Mouse (Mus musculus) midbrain, embryonic 14.5 days (tissue): ENCODE data around the gene Ubtd2. TPM values are rescaled to one million over a fixed set of nuclear protein-coding genes. Genes with fewer than 3 reads are reported as not detected.
A peak's percentile ranks its signal among the peaks of the same experiment; 100 is the strongest.

Experiments used
- ATAC-seq: fragments of 200-750 bp; cut with Nextera tagmentation; 2 replicates; pipeline ENCODE4 v1.8.0; 2017; ENCODE audit warnings: moderate number of reproducible peaks, moderate library complexity; ENCODE audit not compliant: low FRiP score, low TSS enrichment
- DNase-seq: peaks from one replicate; pipeline ENCODE4 v3.0.0-alpha.2; 2015
- H3K27ac ChIP-seq: fragments of 300-500 bp; sonication (generic); replicated peaks from 2 replicates; pipeline ENCODE4 v1.5.1; 2014; ENCODE audit warnings: mild to moderate bottlenecking, low read depth, low read length, moderate library complexity
- H3K27me3 ChIP-seq: fragments of 300-500 bp; sonication (generic); 2 replicates; pipeline ENCODE4 v1.6.1; 2014; ENCODE audit warnings: low read length, control low read depth, mixed read lengths; ENCODE audit not compliant: control insufficient read depth, insufficient read depth
- H3K36me3 ChIP-seq: fragments of 300-500 bp; sonication (generic); 2 replicates; pipeline ENCODE4 v1.6.1; 2014; ENCODE audit warnings: low read length, control low read depth; ENCODE audit not compliant: control insufficient read depth, insufficient read depth
- H3K4me1 ChIP-seq: fragments of 300-500 bp; sonication (generic); 2 replicates; pipeline ENCODE4 v1.6.1; 2014; ENCODE audit warnings: mild to moderate bottlenecking, antibody characterized with exemption, low read length, control low read depth; ENCODE audit not compliant: control insufficient read depth, insufficient read depth
- H3K4me2 ChIP-seq: fragments of 300-500 bp; sonication (generic); 2 replicates; pipeline ENCODE4 v1.6.1; 2014; ENCODE audit warnings: mild to moderate bottlenecking, low read length, moderate library complexity
- H3K4me3 ChIP-seq: fragments of 300-500 bp; sonication (generic); replicated peaks from 2 replicates; pipeline ENCODE4 v1.5.1; 2014; ENCODE audit warnings: low read depth, low read length
- H3K9ac ChIP-seq: fragments of 300-500 bp; sonication (generic); replicated peaks from 2 replicates; pipeline ENCODE4 v1.6.1; 2014; ENCODE audit warnings: mild to moderate bottlenecking, low read length, moderate library complexity
- H3K9me3 ChIP-seq: fragments of 300-500 bp; sonication (generic); 2 replicates; pipeline ENCODE4 v1.6.1; 2016; ENCODE audit warnings: low read length, control low read depth, mixed read lengths; ENCODE audit not compliant: control insufficient read depth
- WGBS: fragments of 180-500 bp; shearing (Covaris S2); extraction: QIAGEN DNeasy Blood & Tissue Kit; methylation state at CpG from one replicate; pipeline ENCODE4 v1.1.7; 2014; 5-methylcytosine and 5-hydroxymethylcytosine counted together
- polyA plus RNA-seq: library from polyadenylated mRNA; unstranded; fragments of >200 nt; fragmentation: Nextera tagmentation; extraction: Ambion mirVana; gene quantifications from 2 replicates; pipeline ENCODE4 v1.2.1, GENCODE M21; 2014

Gene Ubtd2
- polyA plus RNA-seq, 1 experiment from 2014 or later, result 63.8 TPM

DNA sequence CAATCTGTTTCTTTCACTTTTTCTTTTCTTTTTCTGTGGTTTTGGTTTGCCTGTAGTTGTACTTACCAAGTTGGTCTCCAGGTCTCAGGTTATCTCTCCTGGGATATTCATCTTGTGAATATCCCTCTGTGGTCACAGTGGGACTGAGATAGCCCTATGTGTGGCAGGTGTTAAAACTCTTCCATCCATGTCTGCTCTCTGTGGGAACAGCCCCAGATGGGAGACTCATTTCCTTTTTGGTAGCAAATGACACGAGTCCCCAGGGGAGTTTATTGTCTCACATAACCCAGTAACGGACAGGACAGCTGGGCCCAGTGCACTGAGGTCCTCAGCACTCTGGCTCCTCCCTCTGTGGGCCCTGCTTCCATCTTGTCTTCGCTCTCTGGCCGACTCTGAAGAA lies 94.9 kb downstream of the Ubtd2 start:
- Histone ChIP-seq H3K9me3 (no peaks in the 10 kb centered on the region), H3K4me1 (0 out of 2 replicates have a peak, but pooled peaks cover 6% of the 10 kb centered on the region), H3K4me2 (no peak overlapping the region), H3K9ac (no peak overlapping the region), H3K27ac (no peak overlapping the region), H3K36me3 (no peaks in the 10 kb centered on the region), H3K27me3 (no peaks in the 10 kb centered on the region), H3K4me3 (no peak overlapping the region)
- DNase-seq, result peak; percentile 28
- 47% methylated on average over 4 of the region's 4 CpGs for WGBS
- ATAC-seq, result no peak

DNA sequence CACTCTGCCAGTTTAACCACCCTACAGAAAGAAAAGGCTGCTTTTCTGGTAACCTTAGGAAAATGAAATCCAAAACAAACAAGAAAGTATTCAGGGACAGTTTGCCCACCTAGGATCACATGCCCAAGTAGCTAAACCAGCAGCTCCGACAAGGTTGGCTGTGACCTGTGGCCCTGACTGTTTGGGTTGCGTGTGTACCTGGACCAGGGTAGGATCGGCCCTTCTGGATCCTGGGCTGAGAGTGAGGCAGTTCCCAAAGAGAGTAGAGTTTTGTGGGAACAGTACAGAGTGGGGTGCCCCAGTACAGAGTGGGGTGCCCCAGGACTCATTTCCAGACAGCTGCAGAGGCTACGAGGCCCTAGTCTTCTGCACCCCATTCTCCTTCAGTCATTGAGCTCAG lies 95.9 kb downstream of the Ubtd2 start:
- no peak for ATAC-seq
- 0 out of 2 replicates have a peak, but pooled peaks cover 6% of the 10 kb centered on the region for H3K4me1 ChIP-seq
- 91% methylated on average over 4 of the region's 4 CpGs for WGBS

DNA sequence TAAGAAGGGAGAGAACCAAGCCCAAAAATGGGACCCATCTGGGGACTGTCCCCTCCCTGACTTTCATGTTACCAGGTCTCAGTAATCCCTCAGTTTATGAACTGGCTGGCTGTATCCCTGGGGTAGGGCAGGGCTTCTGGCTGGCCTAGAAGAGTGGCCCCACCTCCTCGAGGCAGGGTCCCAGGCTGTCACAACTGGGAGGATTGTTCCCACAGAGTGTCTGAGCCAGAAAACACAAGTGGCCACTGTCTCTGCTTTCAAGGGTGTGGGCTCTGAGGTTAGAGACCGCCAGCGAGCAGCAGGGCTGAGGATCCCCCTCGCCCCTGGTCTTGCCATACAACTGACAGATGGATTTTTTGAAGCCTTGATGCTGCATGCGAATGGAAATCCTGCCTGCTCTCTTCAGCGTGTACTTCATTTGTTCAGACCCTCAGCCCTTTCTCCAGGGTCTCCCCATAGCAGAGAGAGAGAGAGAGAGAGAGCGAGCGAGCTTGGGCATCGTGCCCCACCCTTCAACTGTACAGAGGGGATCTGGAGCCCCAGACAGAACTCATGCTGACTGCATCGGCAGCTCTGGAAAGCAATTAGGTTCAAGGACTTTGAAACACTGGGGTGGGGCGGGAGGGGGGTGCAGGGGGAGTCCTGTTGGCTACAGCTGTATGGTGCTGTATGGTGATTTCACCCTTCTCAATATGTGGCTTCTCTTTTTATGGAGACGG lies 96.6 kb downstream of the Ubtd2 start:
- DNase-seq (peak; percentile 31), ATAC-seq (peak; percentile 51)
- Histone ChIP-seq H3K9me3 (no peaks in the 10 kb centered on the region), H3K4me1 (0 out of 2 replicates have a peak, but pooled peaks cover 6% of the 10 kb centered on the region), H3K4me2 (no peak overlapping the region), H3K4me3 (no peak overlapping the region), H3K27ac (no peak overlapping the region; the same call in 1 of the 2 replicates), H3K27me3 (no peaks in the 10 kb centered on the region), H3K36me3 (no peaks in the 10 kb centered on the region), H3K9ac (no peak overlapping the region)
- WGBS, result 66% methylated on average over 12 of the region's 12 CpGs

More for the DNA sequence above, 95.9 kb downstream of the Ubtd2 start:
- H3K9ac ChIP-seq, result no peak overlapping the region
- no peaks in the 10 kb centered on the region for H3K9me3 ChIP-seq
- no peak overlapping the region for H3K4me2 ChIP-seq
- H3K27ac ChIP-seq, result no peak overlapping the region
- H3K36me3 ChIP-seq, result no peaks in the 10 kb centered on the region
- no peaks in the 10 kb centered on the region for H3K27me3 ChIP-seq
- H3K4me3 ChIP-seq, result no peak overlapping the region
- DNase-seq, result no peak

DNA sequence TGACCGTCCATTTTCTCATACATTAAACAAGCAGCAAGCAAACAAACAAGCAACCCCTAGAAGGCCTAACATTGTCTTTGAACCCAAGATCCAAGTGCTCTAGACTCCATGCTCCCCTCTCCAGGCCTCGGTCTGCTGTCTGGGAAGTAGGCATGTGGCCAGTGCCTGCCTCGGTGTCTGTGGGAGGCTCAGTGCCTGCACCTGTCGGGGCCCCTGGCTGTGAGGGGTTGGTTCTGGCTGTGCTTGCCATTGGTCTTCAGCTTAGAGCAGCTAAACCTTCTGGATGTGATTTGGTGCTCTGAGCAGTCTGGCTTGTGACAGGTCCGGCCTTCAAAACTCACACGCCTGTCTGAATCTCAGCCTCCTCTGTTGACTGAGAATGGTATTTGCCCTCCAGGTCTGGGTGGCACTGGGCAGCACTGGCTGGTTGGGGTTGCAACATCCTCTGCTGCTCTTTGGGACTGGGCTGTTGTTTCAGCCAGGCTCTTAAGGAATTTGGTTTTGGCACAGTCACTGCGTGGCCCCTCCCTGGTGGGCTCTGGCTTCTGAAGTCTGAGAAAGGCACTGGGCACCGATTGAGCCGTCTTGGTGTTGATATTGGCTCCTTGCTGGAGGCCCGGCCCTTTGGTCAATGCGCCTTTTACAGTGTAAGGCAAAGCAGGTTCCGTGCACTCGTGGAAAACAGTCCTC lies 97.4 kb downstream of the Ubtd2 start:
- Histone ChIP-seq H3K27ac (no peak overlapping the region), H3K4me2 (no peak overlapping the region), H3K9ac (no peak overlapping the region), H3K36me3 (no peaks in the 10 kb centered on the region), H3K9me3 (no peaks in the 10 kb centered on the region), H3K27me3 (no peaks in the 10 kb centered on the region), H3K4me1 (0 out of 2 replicates have a peak, but pooled peaks cover 6% of the 10 kb centered on the region), H3K4me3 (no peak overlapping the region)
- WGBS, result 68% methylated on average over 13 of the region's 13 CpGs
- ATAC-seq, result no peak
- no peak for DNase-seq

DNA sequence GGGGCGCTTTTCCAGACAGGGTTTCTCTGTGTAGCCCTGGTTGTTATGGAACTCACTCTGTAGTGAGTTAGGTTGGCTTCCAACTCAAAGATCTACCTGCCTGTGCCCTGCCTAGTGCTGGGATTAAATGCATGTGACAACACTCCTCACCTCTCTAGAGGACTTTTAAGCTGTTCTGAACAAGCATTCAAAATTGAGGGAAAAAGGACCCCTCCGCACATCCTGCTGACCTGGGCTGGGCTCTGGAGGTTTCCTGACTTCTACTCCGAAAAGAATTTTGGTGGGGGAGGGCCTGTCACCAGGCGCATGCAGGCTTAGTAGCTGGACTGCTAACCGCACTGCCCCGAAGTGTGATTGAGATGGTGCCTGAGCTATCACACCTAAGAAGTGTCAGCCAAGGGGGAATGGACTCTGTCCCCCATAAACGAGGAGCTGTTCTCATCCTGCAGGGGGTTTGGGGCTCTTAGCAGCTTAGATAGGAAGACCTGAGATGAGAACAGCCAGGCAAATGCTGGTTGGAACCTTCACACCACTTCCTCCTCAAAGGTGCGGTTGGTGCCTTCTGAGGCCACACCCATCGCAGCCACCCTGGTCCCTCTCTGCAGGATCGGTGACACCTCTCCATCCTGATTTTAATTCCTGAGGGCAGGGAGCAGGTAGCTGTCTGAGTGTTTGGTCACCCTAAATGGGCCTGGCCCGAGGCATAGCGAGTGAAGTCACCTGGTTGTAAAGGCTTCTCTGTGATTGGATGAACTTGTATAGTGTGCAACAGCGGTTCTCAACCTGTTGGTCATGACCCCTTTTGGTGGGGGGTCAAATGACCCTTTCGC lies 98.4 kb downstream of the Ubtd2 start:
- DNase-seq, result no peak
- Histone ChIP-seq H3K9ac (no peak overlapping the region), H3K36me3 (no peaks in the 10 kb centered on the region), H3K4me1 (0 out of 2 replicates have a peak, but pooled peaks cover 6% of the 10 kb centered on the region), H3K27ac (no peak overlapping the region), H3K9me3 (no peaks in the 10 kb centered on the region), H3K4me2 (no peak overlapping the region), H3K4me3 (no peak overlapping the region), H3K27me3 (no peaks in the 10 kb centered on the region)
- 83% methylated on average over 14 of the region's 14 CpGs for WGBS
- ATAC-seq, result no peak

DNA sequence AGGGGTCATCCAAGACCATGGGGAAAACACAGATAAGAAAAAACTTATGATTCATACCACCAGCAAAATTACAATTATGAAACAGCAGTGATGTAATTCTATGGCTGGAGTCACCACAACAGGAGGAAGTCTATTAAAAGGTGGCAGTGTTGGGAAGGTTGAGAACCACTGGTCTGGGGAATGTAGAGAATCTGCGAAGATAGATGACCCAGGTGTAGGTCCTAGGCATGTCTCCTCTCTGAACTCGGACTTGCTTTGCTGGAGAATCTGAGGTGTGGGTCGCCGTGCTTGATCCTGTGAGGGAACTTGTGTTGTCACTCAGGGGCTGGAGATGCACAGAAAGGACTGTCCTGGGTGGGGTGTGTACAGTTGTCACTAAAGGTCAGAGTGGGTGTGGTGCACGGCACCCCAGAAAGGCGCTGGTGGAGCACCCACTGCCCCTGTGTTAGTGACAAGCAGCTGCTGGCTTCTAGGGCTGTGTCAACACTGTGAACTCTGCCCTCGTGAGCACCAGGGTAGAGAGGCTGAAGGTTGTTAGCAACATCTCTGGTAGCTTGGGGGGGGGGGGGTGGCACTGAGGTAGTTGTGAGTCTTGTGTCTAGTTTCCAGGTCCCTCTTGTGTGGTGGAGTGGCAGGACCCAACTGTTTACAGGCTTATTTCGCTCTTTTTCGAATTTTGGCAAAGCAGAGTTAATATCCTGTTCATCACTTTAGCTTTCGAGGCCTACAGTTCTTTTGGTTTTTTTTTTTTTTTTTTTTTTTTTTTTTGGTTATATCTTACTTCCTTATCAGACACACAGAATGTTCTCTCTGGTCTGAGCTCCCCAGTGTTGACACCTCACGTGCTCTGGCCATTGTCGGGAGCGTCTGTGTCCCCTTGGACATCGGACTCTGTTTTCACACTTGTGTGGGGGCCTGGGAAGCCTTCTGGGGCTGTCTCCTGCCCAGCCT lies 99.2 kb downstream of the Ubtd2 start:
- H3K4me3 ChIP-seq, result no peak overlapping the region
- DNase-seq (no peak), ATAC-seq (no peak)
- no peaks in the 10 kb centered on the region for H3K27me3 ChIP-seq
- H3K9ac ChIP-seq, result no peak overlapping the region
- H3K4me1 ChIP-seq, result 0 out of 2 replicates have a peak, but pooled peaks cover 2% of the 10 kb centered on the region
- H3K4me2 ChIP-seq, result no peak overlapping the region
- H3K36me3 ChIP-seq, result no peaks in the 10 kb centered on the region
- H3K27ac ChIP-seq, result no peak overlapping the region
- WGBS, result 90% methylated on average over 14 of the region's 14 CpGs
- no peaks in the 10 kb centered on the region for H3K9me3 ChIP-seq

DNA sequence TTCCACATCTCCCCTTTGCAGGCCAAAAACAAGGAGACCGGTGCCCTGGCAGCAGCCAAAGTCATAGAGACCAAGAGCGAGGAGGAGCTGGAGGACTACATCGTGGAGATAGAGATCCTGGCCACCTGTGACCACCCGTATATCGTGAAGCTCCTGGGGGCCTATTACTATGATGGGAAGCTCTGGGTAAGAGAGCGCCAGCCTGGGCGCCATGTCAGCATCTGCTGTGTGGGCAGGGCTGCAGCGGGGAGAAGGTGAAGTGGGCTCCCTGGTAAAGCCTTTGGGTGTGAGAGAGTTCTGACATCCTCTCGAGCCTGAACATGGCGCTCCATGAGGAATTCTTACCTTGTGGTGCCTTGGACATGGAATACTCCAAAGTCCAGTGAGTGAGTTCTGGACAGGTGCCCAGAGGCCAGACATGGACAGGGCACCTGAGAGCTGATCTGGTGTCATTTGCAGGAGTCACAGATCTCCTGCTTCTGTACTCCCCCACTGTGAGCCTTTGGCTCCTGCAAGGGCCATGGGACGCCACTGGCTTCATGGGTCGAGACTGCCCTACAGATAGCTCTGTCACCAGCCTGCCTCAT lies 100.0 kb downstream of the Ubtd2 start:
- no peak overlapping the region for H3K9ac ChIP-seq
- H3K9me3 ChIP-seq, result no peaks in the 10 kb centered on the region
- ATAC-seq (no peak), DNase-seq (no peak)
- no peak overlapping the region for H3K4me2 ChIP-seq
- H3K36me3 ChIP-seq, result no peaks in the 10 kb centered on the region
- no peaks in the 10 kb centered on the region for H3K27me3 ChIP-seq
- no peak overlapping the region for H3K4me3 ChIP-seq
- H3K4me1 ChIP-seq, result no peaks in the 10 kb centered on the region
- no peak overlapping the region for H3K27ac ChIP-seq
- WGBS, result 89% methylated on average over 12 of the region's 12 CpGs
